Mouse (Mus musculus): ENCODE data around the gene Galnt6.

Galnt6 gene

DNA sequence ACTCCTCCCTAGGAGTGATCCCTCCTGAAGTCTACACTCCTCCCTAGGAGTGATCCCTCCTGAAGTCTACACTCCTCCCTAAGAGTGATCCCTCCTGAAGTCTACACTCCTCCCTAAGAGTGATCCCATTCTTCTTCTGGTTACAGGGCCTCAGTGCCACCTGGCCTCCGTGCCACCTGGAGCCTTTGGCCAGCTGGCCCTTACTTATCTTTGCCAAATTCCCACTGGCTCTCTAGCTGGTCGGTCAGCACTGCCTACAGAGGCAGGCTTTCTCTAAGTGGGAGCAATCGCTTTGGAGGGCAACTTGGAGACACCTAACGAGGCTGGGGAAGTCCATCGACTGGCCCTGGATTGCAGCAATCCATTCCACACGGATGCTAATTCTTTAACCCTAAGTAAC is 83.0 kb downstream of the Galnt6 start:
- DNase-seq = no peak

DNA sequence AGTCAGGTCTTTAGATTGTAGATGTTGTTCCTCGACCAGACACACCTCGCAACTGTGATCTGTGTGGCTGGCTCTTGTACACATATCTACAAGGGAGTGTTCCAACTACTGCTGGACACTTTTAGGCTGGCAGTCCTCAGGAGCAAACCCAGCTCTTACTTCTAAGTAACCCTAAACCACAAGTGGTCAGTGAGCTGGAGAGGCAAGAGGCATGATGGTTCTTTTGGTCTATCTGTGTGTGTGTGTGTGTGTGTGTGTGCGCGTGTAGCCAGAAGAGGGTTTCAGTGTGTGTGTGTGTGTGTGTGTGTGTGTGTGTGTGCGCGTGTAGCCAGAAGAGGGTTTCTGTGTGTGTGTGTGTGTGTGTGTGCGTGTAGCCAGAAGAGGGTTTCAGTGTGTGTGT is 86.7 kb downstream of the Galnt6 start:
- DNase-seq = no peak

Data from embryo, embryonic 11 days (tissue).